Mouse (Mus musculus): ENCODE data around the gene Otub1. TPM values are rescaled to one million over a fixed set of nuclear protein-coding genes. Genes with fewer than 3 reads are reported as not detected.

Otub1 gene
- polyA plus RNA-seq, 1 experiment from 2014 or later, result 233 TPM

DNA sequence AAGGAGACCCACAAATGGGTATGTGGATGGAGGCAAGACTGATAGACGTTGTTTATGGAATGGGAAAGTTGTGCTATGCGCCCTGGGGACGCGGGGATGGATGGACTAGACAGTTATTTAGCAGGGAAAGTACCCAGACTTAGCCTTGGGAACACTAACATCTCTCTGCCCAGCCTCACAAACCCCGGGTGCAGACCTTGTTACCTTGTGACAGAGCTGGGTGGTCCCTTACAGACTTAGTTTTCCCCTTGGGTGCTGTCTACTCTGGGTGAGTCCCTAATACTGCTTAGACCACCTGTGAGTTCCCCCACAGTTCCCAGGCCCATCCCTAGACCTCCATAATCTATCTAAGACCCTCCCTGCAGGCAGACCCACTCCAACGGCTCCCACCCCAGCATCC, 39.3 kb downstream of the Otub1 start:
- Histone ChIP-seq H3K4me2 (replicated peaks) (peak overlapping the region; percentile 92; the same call in 1 of the 2 replicates), H3K4me3 (0 out of 2 replicates have a peak overlapping the region, but pooled peaks have one; percentile 82), H3K9ac (replicated peaks) (no peak overlapping the region), H3K27ac (replicated peaks) (no peak overlapping the region), H3K4me1 (peaks cover 44% of the 10 kb centered on the region), H3K36me3 (no peaks in the 10 kb centered on the region), H3K9me3 (no peaks in the 10 kb centered on the region), H3K27me3 (no peaks in the 10 kb centered on the region; the same call in 1 of the 2 replicates)
- WGBS, result 19% methylated on average over 6 of the region's 6 CpGs
- ATAC-seq (replicated peaks), result no peak

DNA sequence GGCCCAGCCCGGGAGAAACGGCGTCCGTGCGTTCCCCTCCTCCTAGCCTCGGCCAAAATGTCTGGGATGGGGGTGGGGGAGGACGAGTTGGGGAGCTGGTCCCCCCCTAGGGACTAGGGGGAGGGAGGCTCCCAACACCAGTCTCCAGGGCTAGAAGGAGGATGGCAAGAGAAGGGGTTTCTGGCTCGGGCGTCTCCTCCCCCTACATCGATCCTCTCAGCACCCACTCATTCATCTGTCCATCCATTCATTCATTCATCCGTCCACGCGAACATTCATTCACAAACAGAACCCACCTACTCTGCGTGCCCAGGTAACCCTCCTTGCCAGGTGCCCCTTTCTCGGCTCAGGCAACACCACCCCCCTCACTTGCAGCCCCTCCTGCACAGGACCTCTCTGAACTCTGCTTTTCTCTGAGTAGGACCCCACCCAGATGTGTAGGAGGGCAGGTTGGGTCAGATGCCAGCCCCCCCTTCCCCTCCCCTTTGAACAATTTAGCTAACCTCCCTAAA, 39.9 kb downstream of the Otub1 start:
- H3K4me1 ChIP-seq, result peaks cover 39% of the 10 kb centered on the region
- peak overlapping the region; percentile 68 for H3K27ac ChIP-seq (replicated peaks)
- no peaks in the 10 kb centered on the region; the same call in 1 of the 2 replicates for H3K27me3 ChIP-seq
- peak overlapping the region; percentile 92 for H3K4me2 ChIP-seq (replicated peaks)
- ATAC-seq (replicated peaks), result peak; percentile 29
- H3K9ac ChIP-seq (replicated peaks), result peak overlapping the region; percentile 72
- WGBS, result 2% methylated on average over 15 of the region's 15 CpGs
- H3K9me3 ChIP-seq, result no peaks in the 10 kb centered on the region
- no peaks in the 10 kb centered on the region for H3K36me3 ChIP-seq
- H3K4me3 ChIP-seq, result peak overlapping the region; percentile 82

DNA sequence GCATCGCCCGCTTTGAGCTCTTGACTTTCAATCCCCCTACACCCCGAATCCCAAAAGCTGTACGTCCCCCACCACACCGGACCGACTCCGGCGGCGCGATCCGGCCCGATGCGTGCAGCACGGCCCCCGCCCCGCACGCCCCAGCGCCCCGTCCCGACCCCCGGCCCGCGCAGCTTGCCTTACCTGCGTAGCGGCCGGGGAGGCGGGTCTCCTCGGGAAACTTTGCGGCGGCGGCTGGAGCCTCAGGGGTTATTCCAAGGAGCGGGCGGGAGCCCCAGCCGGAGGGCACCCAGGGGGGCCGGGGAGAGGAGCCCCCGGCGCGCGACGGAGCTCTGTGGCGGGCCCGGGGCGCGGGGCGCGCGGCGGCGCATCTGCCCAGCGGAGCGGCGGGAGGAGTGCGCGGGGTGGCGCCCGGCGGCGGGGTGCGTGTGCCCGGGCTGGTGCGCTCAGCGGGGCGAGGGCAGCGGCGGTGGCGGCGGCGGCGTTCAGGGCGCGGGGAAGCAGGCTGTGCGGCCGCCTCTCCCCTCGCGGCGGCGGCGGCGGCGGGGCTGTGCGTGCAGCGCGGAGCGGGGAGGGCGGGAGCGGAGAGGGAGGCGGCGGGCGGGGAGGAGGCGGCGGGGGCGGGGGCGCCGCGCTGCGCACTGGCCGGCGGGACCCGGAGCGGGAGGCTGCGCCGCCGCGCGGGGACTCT, 40.5 kb downstream of the Otub1 start:
- Histone ChIP-seq H3K4me2 (replicated peaks) (peak overlapping the region; percentile 92), H3K27ac (replicated peaks) (peak overlapping the region; percentile 68), H3K27me3 (no peaks in the 10 kb centered on the region; the same call in 1 of the 2 replicates), H3K9me3 (no peaks in the 10 kb centered on the region), H3K9ac (replicated peaks) (peak overlapping the region; percentile 72), H3K36me3 (no peaks in the 10 kb centered on the region), H3K4me1 (peaks cover 38% of the 10 kb centered on the region), H3K4me3 (peak overlapping the region; percentile 82)
- peak; percentile 44 for ATAC-seq (replicated peaks)
- under 1% methylated on average over 77 of the region's 105 CpGs for WGBS

DNA sequence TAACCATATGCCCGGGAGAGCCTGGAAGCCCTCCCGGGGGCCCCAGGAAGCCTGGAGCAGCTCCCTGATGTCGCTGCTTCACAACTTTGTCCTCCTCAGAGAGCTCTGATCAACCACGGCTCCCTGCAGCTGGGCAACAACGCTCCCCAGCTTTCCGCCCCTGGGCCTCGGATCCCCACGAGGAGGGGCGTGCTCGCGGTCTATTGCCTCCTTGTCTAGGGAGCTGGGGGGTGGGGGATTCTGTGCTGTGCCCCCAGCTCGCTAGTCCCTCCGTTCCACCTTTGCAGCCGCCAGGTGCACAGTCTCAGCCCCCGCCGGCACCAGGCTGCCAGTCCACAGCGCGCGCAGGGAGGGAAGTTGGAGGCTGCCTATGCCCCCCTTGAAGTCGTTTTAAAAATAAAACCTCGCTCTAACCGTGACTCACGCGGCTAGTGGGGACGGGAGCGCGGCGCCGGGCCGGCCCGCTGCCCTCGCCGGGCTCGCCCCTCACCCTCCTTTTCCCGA, 41.2 kb downstream of the Otub1 start:
- Histone ChIP-seq H3K9me3 (no peaks in the 10 kb centered on the region), H3K9ac (replicated peaks) (peak overlapping the region; percentile 72), H3K27me3 (no peaks in the 10 kb centered on the region; the same call in 1 of the 2 replicates), H3K27ac (replicated peaks) (peak overlapping the region; percentile 68), H3K4me3 (peak overlapping the region; percentile 82), H3K36me3 (no peaks in the 10 kb centered on the region), H3K4me2 (replicated peaks) (peak overlapping the region; percentile 92), H3K4me1 (peaks cover 45% of the 10 kb centered on the region)
- under 1% methylated on average over 35 of the region's 35 CpGs for WGBS
- ATAC-seq (replicated peaks), result 0 out of 2 replicates have a peak, but pooled peaks have one; percentile 13

- H3K27ac ChIP-seq (replicated peaks), result peak overlapping the region; percentile 68
- H3K9ac ChIP-seq (replicated peaks), result peak overlapping the region; percentile 72
- WGBS, result 7% methylated on average over 6 of the region's 6 CpGs
- peak overlapping the region; percentile 92 for H3K4me2 ChIP-seq (replicated peaks)
- no peaks in the 10 kb centered on the region; the same call in 1 of the 2 replicates for H3K27me3 ChIP-seq
- H3K9me3 ChIP-seq, result no peaks in the 10 kb centered on the region
- H3K36me3 ChIP-seq, result no peaks in the 10 kb centered on the region
- H3K4me1 ChIP-seq, result peaks cover 52% of the 10 kb centered on the region
- peak overlapping the region; percentile 82 for H3K4me3 ChIP-seq
- no peak for ATAC-seq (replicated peaks)
Measured at GRCm38 (mm10) chr19:7164238-7164637, 41.9 kb downstream of the Otub1 start.

DNA sequence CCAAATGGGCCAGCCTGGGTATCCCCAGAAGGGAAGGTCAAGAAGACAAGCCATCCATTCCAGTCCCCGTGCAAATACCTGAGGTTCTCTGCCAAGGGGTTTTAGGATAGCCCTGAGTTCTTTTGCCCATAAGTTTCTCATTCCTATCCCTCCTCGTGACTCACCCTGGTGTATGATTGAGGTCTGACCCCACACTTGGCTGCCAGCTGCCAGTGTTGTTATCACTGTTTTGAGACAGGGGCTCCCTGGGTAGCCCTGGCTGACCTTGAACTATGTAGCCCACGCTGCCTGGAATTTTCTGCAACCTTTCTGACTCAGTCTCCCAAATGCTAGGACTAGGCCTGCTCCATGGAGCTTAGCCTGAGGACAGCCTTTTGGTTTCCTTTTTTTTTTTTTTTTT, 45.1 kb downstream of the Otub1 start:
- no peaks in the 10 kb centered on the region for H3K36me3 ChIP-seq
- H3K4me1 ChIP-seq, result peaks cover 64% of the 10 kb centered on the region
- no peaks in the 10 kb centered on the region; the same call in 1 of the 2 replicates for H3K27me3 ChIP-seq
- no peaks in the 10 kb centered on the region for H3K9me3 ChIP-seq
- ATAC-seq (replicated peaks), result no peak
- peak overlapping the region; percentile 79 for H3K27ac ChIP-seq (replicated peaks)
- no peak overlapping the region for H3K4me2 ChIP-seq (replicated peaks)
- no peak overlapping the region for H3K9ac ChIP-seq (replicated peaks)
- 77% methylated on average over 3 of the region's 3 CpGs for WGBS
- H3K4me3 ChIP-seq, result no peak overlapping the region

GRCm38 (mm10) chr19:7160151-7160906, 45.8 kb downstream of the Otub1 start:
- Histone ChIP-seq H3K9me3 (no peaks in the 10 kb centered on the region), H3K27me3 (no peaks in the 10 kb centered on the region; the same call in 1 of the 2 replicates), H3K9ac (replicated peaks) (peak overlapping the region; percentile 40), H3K27ac (replicated peaks) (peak overlapping the region; percentile 79), H3K36me3 (no peaks in the 10 kb centered on the region), H3K4me3 (peak overlapping the region; percentile 6; the same call in 1 of the 2 replicates), H3K4me2 (replicated peaks) (peak overlapping the region; percentile 33), H3K4me1 (peaks cover 64% of the 10 kb centered on the region)
- 2% methylated on average over 14 of the region's 14 CpGs for WGBS
- peak; percentile 73 for ATAC-seq (replicated peaks)

DNA sequence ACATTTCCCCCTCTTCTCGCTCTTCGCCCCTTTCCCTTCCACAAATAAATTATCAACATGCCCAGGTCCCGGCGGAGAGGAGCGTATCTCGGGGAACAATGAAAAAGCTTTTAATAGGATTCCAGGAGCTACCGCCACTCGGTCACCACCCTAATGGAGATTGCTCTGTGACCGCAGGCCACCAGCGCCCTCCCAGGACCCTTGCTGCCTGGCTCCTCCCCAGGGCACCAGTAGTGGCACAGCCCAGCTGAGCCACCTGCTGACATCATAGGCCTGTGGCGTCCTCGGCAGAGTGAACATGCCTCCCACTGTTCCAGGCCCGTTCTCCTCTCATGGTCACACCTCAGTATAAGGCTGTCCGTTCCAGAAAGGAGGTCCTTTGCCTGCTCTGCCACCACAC, 48.4 kb downstream of the Otub1 start:
- Histone ChIP-seq H3K9ac (replicated peaks) (peak overlapping the region; percentile 18; the same call in 1 of the 2 replicates), H3K9me3 (no peaks in the 10 kb centered on the region), H3K4me3 (no peak overlapping the region), H3K27ac (replicated peaks) (peak overlapping the region; percentile 35), H3K4me2 (replicated peaks) (no peak overlapping the region), H3K4me1 (peaks cover 58% of the 10 kb centered on the region), H3K27me3 (no peaks in the 10 kb centered on the region), H3K36me3 (no peaks in the 10 kb centered on the region)
- WGBS, result 22% methylated on average over 14 of the region's 14 CpGs
- no peak for ATAC-seq (replicated peaks)

GRCm38 (mm10) chr19:7155196-7155595, 50.9 kb downstream of the Otub1 start:
- H3K4me2 ChIP-seq (replicated peaks), result no peak overlapping the region
- peaks cover 69% of the 10 kb centered on the region for H3K4me1 ChIP-seq
- no peaks in the 10 kb centered on the region for H3K36me3 ChIP-seq
- ATAC-seq (replicated peaks), result no peak
- no peaks in the 10 kb centered on the region for H3K27me3 ChIP-seq
- H3K27ac ChIP-seq (replicated peaks), result peak overlapping the region; percentile 35; the same call in 1 of the 2 replicates
- 34% methylated on average over 6 of the region's 6 CpGs for WGBS
- H3K9me3 ChIP-seq, result no peaks in the 10 kb centered on the region
- H3K4me3 ChIP-seq, result no peak overlapping the region
- H3K9ac ChIP-seq (replicated peaks), result no peak overlapping the region

DNA sequence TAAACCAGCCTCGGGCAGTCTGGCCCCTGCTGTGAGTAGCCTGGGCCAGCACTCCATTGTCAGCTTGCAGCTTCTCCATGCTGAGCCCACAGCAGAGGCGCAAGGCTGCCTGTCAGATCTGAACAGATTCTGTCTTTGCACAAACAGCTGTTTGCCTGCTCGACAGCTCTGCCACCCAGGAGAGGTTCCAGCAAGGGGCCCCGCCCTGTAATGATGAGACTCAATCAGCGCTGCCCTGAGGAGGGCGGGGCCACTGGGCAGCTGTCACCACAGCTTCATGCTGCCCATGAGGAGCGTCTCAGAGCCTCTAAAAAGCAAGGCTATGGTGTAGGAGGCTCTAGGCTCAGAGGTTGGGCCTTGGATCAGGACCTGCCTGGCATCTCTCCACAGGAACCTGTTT, 52.9 kb downstream of the Otub1 start:
- Histone ChIP-seq H3K36me3 (no peaks in the 10 kb centered on the region), H3K9ac (replicated peaks) (no peak overlapping the region), H3K9me3 (no peaks in the 10 kb centered on the region), H3K4me3 (no peak overlapping the region), H3K27me3 (no peaks in the 10 kb centered on the region), H3K27ac (replicated peaks) (peak overlapping the region; percentile 83), H3K4me2 (replicated peaks) (no peak overlapping the region), H3K4me1 (peaks cover 78% of the 10 kb centered on the region)
- no peak; the same call in 1 of the 2 replicates for ATAC-seq (replicated peaks)
- WGBS, result 33% methylated on average over 7 of the region's 7 CpGs

DNA sequence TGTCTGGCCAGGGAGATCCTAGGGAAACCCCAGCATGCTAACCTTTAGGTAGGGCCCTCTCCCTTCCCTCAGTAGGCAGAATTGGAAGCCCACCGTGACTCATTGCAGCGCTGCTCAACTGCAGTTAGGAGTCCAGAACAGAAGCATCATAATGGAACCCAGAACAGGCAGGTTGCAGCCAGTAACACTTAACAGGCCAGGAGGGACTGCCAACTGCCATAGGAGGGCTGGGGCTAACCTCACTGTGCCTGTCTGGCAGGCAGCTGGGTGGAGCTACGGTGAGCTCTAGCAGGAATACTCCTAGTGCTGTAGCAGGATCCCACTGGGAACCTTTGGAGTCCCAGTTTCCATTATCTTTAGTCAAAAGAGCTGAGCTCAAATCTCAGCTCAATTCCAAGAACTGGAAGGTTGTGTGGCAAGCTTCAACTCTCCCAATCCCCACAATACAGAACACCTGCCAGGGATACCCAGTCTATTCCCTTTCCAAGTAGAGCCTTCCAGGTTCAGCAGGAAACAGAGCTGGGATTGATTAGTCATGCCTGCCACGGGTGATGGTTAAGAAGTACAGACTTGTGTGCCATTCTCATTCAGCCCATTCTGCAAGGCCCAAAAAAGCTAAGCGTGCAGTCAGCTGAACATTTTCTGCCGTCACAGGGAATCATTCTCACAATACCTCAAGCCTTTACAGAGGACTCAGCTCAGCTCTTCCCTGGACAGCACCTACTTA, 54.0 kb downstream of the Otub1 start:
- peak overlapping the region; percentile 83 for H3K27ac ChIP-seq (replicated peaks)
- no peak for ATAC-seq (replicated peaks)
- H3K4me1 ChIP-seq, result peaks cover 79% of the 10 kb centered on the region
- H3K36me3 ChIP-seq, result no peaks in the 10 kb centered on the region
- H3K4me3 ChIP-seq, result no peak overlapping the region
- no peak overlapping the region for H3K4me2 ChIP-seq (replicated peaks)
- no peaks in the 10 kb centered on the region for H3K9me3 ChIP-seq
- H3K9ac ChIP-seq (replicated peaks), result no peak overlapping the region
- no peaks in the 10 kb centered on the region for H3K27me3 ChIP-seq
- 70% methylated on average over 6 of the region's 6 CpGs for whole genome bisulfite sequencing
